Mouse (Mus musculus) liver, embryonic 14.5 days (tissue): ENCODE measurements around the gene Stx11.

ENCODE experiments used
- CTCF ChIP-seq: IDR thresholded peaks from 2 replicates; pipeline ENCODE4 v1.5.1; 2016; ENCODE audit warnings: antibody characterized with exemption, low read depth, control low read depth
- EP300 ChIP-seq: IDR thresholded peaks from 2 replicates; pipeline ENCODE4 v1.6.1; 2016; ENCODE audit warnings: antibody characterized with exemption, low read depth

DNA sequence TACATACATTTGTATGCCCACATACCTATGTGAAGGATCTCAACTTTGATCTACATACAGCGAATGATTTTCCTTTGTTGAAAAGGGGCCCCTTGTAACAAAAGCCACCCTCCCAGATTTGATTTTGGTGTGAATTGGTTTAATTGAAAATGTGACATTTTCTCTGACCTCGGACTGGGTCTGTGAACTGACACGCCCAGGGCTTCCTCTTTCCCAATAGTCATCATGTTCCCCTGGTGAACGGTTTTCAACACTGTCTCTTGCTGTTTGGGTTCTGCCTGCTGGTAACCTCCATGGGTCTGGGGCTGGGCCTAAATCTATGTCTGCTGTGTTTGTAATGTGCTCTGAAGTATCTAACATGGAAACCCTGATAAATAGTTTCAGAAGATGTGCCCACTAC is 6.8 kb downstream of the Stx11 start:
- TF ChIP-seq CTCF (no peak), EP300 (no peak)
